Mouse (Mus musculus) intestine, embryonic 14.5 days (tissue): Measurements from ENCODE around the gene Hras. TPM values are rescaled to one million over a fixed set of nuclear protein-coding genes. Genes with fewer than 3 reads are reported as not detected.

Experiments
- ATAC-seq: fragments of 200-750 bp; cut with Nextera tagmentation; replicated peaks from 2 replicates; pipeline ENCODE4 v1.8.0; 2017; ENCODE audit warnings: low read depth, moderate number of reproducible peaks, moderate TSS enrichment, moderate library complexity; ENCODE audit not compliant: low FRiP score, low TSS enrichment
- DNase-seq: peaks from one replicate; pipeline ENCODE4 v3.0.0-alpha.2; 2018; ENCODE audit warnings: low spot score
- H3K27ac ChIP-seq: fragments of 300-500 bp; sonication (generic); 2 replicates; pipeline ENCODE4 v1.5.1; 2014; ENCODE audit warnings: low read depth, mild to moderate bottlenecking, control low read depth
- H3K27me3 ChIP-seq: fragments of 300-500 bp; sonication (generic); replicated peaks from 2 replicates; pipeline ENCODE4 v1.6.1; 2014; ENCODE audit warnings: low read length, control low read depth; ENCODE audit not compliant: control insufficient read depth, insufficient read depth
- H3K36me3 ChIP-seq: fragments of 300-500 bp; sonication (generic); 2 replicates; pipeline ENCODE4 v1.6.1; 2014; ENCODE audit warnings: low read length, control low read depth; ENCODE audit not compliant: control insufficient read depth, insufficient read depth
- H3K4me1 ChIP-seq: fragments of 300-500 bp; sonication (generic); replicated peaks from 2 replicates; pipeline ENCODE4 v1.6.1; 2014; ENCODE audit warnings: low read length, control low read depth, mixed read lengths; ENCODE audit not compliant: control insufficient read depth, insufficient read depth
- H3K4me2 ChIP-seq: fragments of 300-500 bp; sonication (generic); 2 replicates; pipeline ENCODE4 v1.6.1; 2014; ENCODE audit warnings: low read length
- H3K4me3 ChIP-seq: fragments of 300-500 bp; sonication (generic); 2 replicates; pipeline ENCODE4 v1.5.1; 2014; ENCODE audit warnings: low read depth, low read length, control low read depth, mixed read lengths
- H3K9ac ChIP-seq: fragments of 300-500 bp; sonication (generic); 2 replicates; pipeline ENCODE4 v1.6.1; 2014; ENCODE audit warnings: mild to moderate bottlenecking, low read length
- H3K9me3 ChIP-seq: fragments of 300-500 bp; sonication (generic); 2 replicates; pipeline ENCODE4 v1.6.1; 2016; ENCODE audit warnings: low read length, control low read depth; ENCODE audit not compliant: control insufficient read depth
- WGBS: fragments of 180-500 bp; shearing (Covaris S2); extraction: QIAGEN DNeasy Blood & Tissue Kit; methylation state at CpG from one replicate; pipeline ENCODE4 v1.1.7; 2014; 5-methylcytosine and 5-hydroxymethylcytosine counted together
- microRNA counts: library from miRNA; unstranded; fragments of <30 nt; microRNA quantifications from one replicate; lab custom pipeline; 2016
- microRNA-seq: library from miRNA; unstranded; fragments of <30 nt; microRNA quantifications from one replicate; pipeline ENCODE4, GENCODE M21; 2016
- polyA plus RNA-seq: library from polyadenylated mRNA; unstranded; fragments of >200 nt; fragmentation: Nextera tagmentation; extraction: Ambion mirVana; gene quantifications from 2 replicates; pipeline ENCODE4 v1.2.1, GENCODE M21; 2014

Gene Hras
- polyA plus RNA-seq, 1 experiment from 2014 or later: 96.6 TPM

DNA sequence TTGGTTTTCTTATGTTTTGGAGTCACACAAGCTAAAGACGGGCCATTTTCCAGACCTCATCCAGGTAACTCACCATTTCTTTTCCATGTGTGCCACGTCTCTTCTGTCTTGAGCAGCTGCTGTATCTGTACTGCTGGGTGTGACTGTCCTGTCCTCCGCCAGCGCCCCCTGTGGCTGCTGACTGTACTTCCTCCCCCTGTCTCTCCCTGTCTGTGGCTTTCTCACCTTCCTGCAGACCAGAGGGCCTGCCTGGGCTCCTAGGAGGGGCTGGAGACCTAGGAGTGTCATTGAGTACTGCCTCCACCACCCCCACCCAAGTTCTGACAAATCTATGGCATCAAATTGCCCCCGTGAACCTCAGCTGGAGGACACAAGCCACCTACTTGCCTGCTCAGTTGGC, 50.7 kb downstream of the Hras start:
- ATAC-seq (no peak), DNase-seq (no peak)
- 50% methylated on average over 5 of the region's 5 CpGs for WGBS
- Histone ChIP-seq H3K36me3 (peaks cover 49% of the 10 kb centered on the region), H3K27ac (no peak overlapping the region), H3K4me2 (no peak overlapping the region), H3K9me3 (no peaks in the 10 kb centered on the region), H3K9ac (no peak overlapping the region), H3K4me3 (no peak overlapping the region), H3K27me3 (no peaks in the 10 kb centered on the region), H3K4me1 (no peaks in the 10 kb centered on the region)

DNA sequence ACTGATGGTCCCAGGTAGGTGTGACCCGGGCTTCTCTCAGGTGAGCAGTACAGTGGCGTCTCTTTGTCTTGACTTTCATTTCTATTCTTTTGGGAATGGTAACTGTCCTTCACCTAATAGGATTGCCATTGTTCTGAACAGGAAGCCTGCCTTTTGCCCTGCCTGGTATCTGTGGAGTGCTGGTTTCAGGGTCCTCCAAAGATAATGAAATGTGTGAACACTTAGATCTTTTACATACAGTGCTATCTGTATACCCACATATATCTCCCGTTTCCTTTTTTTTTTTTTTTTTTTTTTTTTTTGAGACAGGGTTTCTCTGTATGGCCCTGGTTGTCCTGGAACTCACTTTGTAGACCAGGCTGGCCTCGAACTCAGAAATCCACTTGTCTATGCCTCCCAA, 52.5 kb downstream of the Hras start:
- no peaks in the 10 kb centered on the region for H3K4me1 ChIP-seq
- 90% methylated on average over 4 of the region's 4 CpGs for WGBS
- DNase-seq: no peak
- no peak overlapping the region for H3K4me3 ChIP-seq
- H3K4me2 ChIP-seq: no peak overlapping the region
- H3K9ac ChIP-seq: no peak overlapping the region
- H3K36me3 ChIP-seq: peaks cover 49% of the 10 kb centered on the region
- no peaks in the 10 kb centered on the region for H3K9me3 ChIP-seq
- no peaks in the 10 kb centered on the region for H3K27me3 ChIP-seq
- no peak overlapping the region for H3K27ac ChIP-seq
- ATAC-seq: no peak

MicroRNA genes within 50 kb of the gene (microRNA counts, 519-probe panel; counts per million panel counts)
- 4,367 counts per million, percentile 70 among the panel's probes with 10 or more counts for microRNA mmu-miR-210 (lab: Ali Mortazavi, UCI)

Small RNA genes within 50 kb of the gene (microRNA-seq; reads per million reads assigned to microRNA genes)
- gene Mir210: 846 reads per million, percentile 77 among the genes with 10 or more reads in this experiment

Other genes with a start within 250 kb of the Hras start
- gene Ifitm5, start 243.7 kb downstream of the Hras start, polyA plus RNA-seq: 0.94 and 2.3 TPM in 2 replicates
- gene Gm45717, start 238.1 kb downstream of the Hras start, polyA plus RNA-seq: 0.81 TPM in 1 of 2 replicates, not detected in the other
- gene Ifitm2, start 238.0 kb downstream of the Hras start, polyA plus RNA-seq: 1,598 and 1,676 TPM in 2 replicates
- gene Ifitm1, start 226.8 kb downstream of the Hras start, polyA plus RNA-seq: 198 and 221 TPM in 2 replicates
- 295 and 303 TPM in 2 replicates for gene Ifitm3, start 183.2 kb downstream of the Hras start, polyA plus RNA-seq
- gene Ifitm6, start 176.1 kb downstream of the Hras start, polyA plus RNA-seq: 0.78 and 1.2 TPM in 2 replicates
- gene Gm17387, start 164.9 kb downstream of the Hras start, polyA plus RNA-seq: not detected in 2 replicates
- gene B4galnt4, start 132.9 kb downstream of the Hras start, polyA plus RNA-seq: 9.2 and 13.6 TPM in 2 replicates
- 11.6 and 14.7 TPM in 2 replicates for gene Pkp3, start 115.8 kb downstream of the Hras start, polyA plus RNA-seq
- 10.6 and 11.2 TPM in 2 replicates for gene Sigirr, start 93.4 kb downstream of the Hras start, polyA plus RNA-seq
- gene Ano9, start 76.2 kb downstream of the Hras start, polyA plus RNA-seq: 18.5 and 20.3 TPM in 2 replicates
- 62.6 and 63.9 TPM in 2 replicates for gene Ptdss2, start 71.6 kb downstream of the Hras start, polyA plus RNA-seq
- gene Rnh1, start 21.1 kb downstream of the Hras start, polyA plus RNA-seq: 121 and 123 TPM in 2 replicates
- 3.9 and 4.9 TPM in 2 replicates for gene Lrrc56, start 152 bp upstream of the Hras start, polyA plus RNA-seq
- gene Lmntd2, start 20.1 kb upstream of the Hras start, polyA plus RNA-seq: 2.7 and 2.8 TPM in 2 replicates
- gene Rassf7, start 21.9 kb upstream of the Hras start, polyA plus RNA-seq: 60.3 and 61.4 TPM in 2 replicates
- 73.3 and 80.7 TPM in 2 replicates for gene Phrf1, start 34.8 kb upstream of the Hras start, polyA plus RNA-seq
- 2.7 and 3.1 TPM in 2 replicates for gene Irf7, start 72.5 kb upstream of the Hras start, polyA plus RNA-seq
- gene Cdhr5, start 82.8 kb upstream of the Hras start, polyA plus RNA-seq: 31.9 and 36.8 TPM in 2 replicates
- gene Sct, start 85.1 kb upstream of the Hras start, polyA plus RNA-seq: 136 and 201 TPM in 2 replicates
- gene Drd4, start 98.0 kb upstream of the Hras start, polyA plus RNA-seq: 0.39 and 0.93 TPM in 2 replicates
- gene Deaf1, start 133.7 kb upstream of the Hras start, polyA plus RNA-seq: 86.2 and 90.9 TPM in 2 replicates
- gene Tmem80, start 133.7 kb upstream of the Hras start, polyA plus RNA-seq: 23.1 and 27.0 TPM in 2 replicates
- 49.4 and 61.2 TPM in 2 replicates for gene Eps8l2, start 144.9 kb upstream of the Hras start, polyA plus RNA-seq
- gene Taldo1, start 198.2 kb upstream of the Hras start, polyA plus RNA-seq: 339 and 344 TPM in 2 replicates
- gene Gatd1, start 220.1 kb upstream of the Hras start, polyA plus RNA-seq: 49.2 and 56.2 TPM in 2 replicates
- gene Cend1, start 235.5 kb upstream of the Hras start, polyA plus RNA-seq: 1.5 and 1.8 TPM in 2 replicates
- gene Slc25a22, start 243.9 kb upstream of the Hras start, polyA plus RNA-seq: 34.7 and 35.3 TPM in 2 replicates